8 mouse cellular contexts compared by ENCODE assay signal in the genomic region with DNA sequence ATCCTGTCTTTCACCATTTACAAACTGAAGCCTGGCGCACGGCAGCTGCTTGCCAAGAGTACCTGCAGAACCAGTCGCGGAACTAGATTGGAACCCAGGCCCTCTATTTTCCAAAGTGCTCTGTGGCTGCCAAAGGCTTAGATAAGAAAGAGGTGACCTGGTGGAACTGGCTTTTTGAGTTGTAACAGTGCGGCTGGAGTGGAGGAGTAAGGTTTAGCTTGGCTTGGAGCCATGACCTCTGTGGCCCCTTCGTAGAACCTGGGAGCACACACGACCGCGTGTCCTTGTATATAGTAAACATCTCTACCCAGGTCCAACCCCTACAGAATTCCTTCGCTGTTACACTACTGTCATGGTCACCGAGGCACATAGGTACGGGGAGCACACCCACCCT. TPM values are rescaled to one million over a fixed set of nuclear protein-coding genes. Genes with fewer than 3 reads are reported as not detected.
A peak's percentile ranks its signal among the peaks of the same experiment; 100 is the strongest.
DNase-seq lines count a peak whose midpoint lies in the region; ATAC-seq and TF ChIP-seq lines count a peak whose summit lies in the region.

No protein-coding gene starts in this region.

- no peaks in the 10 kb centered on the region for H3K36me3 ChIP-seq in embryonic facial prominence, embryonic 10.5 days (replicated peaks)
- H3K36me3 ChIP-seq in hindbrain, postnatal 0 days (ENCODE audit: insufficient read depth, low read length), result no peaks in the 10 kb centered on the region
- H3K36me3 ChIP-seq in liver, postnatal 0 days (replicated peaks; ENCODE audit: insufficient read depth, low read length), result no peaks in the 10 kb centered on the region
- H3K36me3 ChIP-seq in small intestine, adult 2 months (ENCODE audit: control insufficient read depth, insufficient read depth, low read length), result no peaks in the 10 kb centered on the region

- peaks cover 21% of the 10 kb centered on the region for H3K27me3 ChIP-seq in embryonic facial prominence, embryonic 10.5 days (replicated peaks; ENCODE audit: low read depth, poor library complexity, severe bottlenecking)
- no peaks in the 10 kb centered on the region for H3K27me3 ChIP-seq in hindbrain, postnatal 0 days (ENCODE audit: insufficient read depth, low read length)
- H3K27me3 ChIP-seq in liver, postnatal 0 days (ENCODE audit: insufficient read depth, low read length), result peaks cover 21% of the 10 kb centered on the region
- H3K27me3 ChIP-seq in small intestine, adult 2 months (ENCODE audit: control insufficient read depth, insufficient read depth, low read length), result peaks cover 11% of the 10 kb centered on the region

- TF ChIP-seq EP300 in liver, postnatal 0 days (IDR thresholded peaks at IDR 0.05; ENCODE audit: low read depth), result no peak

- H3K4me1 ChIP-seq in embryonic facial prominence, embryonic 10.5 days, result peaks cover 59% of the 10 kb centered on the region
- H3K4me1 ChIP-seq in hindbrain, postnatal 0 days (ENCODE audit: insufficient read depth, low read length), result peaks cover 21% of the 10 kb centered on the region
- H3K4me1 ChIP-seq in liver, postnatal 0 days (ENCODE audit: insufficient read depth), result peaks cover 17% of the 10 kb centered on the region
- peaks cover 8% of the 10 kb centered on the region for H3K4me1 ChIP-seq in small intestine, adult 2 months (ENCODE audit: control insufficient read depth, insufficient read depth, insufficient read length, low read length)

- no peaks in the 10 kb centered on the region for H3K9me3 ChIP-seq in embryonic facial prominence, embryonic 10.5 days
- H3K9me3 ChIP-seq in hindbrain, postnatal 0 days (ENCODE audit: low read length), result no peaks in the 10 kb centered on the region
- no peaks in the 10 kb centered on the region for H3K9me3 ChIP-seq in liver, postnatal 0 days (ENCODE audit: low read length)

- no peak for TF ChIP-seq CTCF in hindbrain, postnatal 0 days (IDR thresholded peaks at IDR 0.05; ENCODE audit: low read depth)
- no peak for TF ChIP-seq CTCF in liver, postnatal 0 days (IDR thresholded peaks at IDR 0.05; ENCODE audit: low read depth)
- no peak for TF ChIP-seq CTCF in small intestine, adult 2 months (IDR thresholded peaks at IDR 0.05; ENCODE audit: extremely low read depth, insufficient read length, insufficient replicate concordance, low read depth, low read length)

- DNase-seq in heart, adult 9 months (ENCODE audit: low spot score in 2 of 2), result peak; percentile 23 to 28
- no peak for DNase-seq in heart, adult 11 months
- DNase-seq in embryonic facial prominence, embryonic 10.5 days (ENCODE audit: low spot score), result no peak
- DNase-seq in hindbrain, postnatal 0 days (ENCODE audit: low spot score), result no peak
- peak; percentile 56 for DNase-seq in liver, postnatal 0 days
- no peak for DNase-seq in spleen, postnatal 14 days (ENCODE audit: low spot score in 2 of 2)
- no peak for DNase-seq in gastrocnemius, postnatal 4 days (ENCODE audit: low spot score in 2 of 2)

- WGBS in embryonic facial prominence, embryonic 10.5 days, result 27% methylated on average over 12 of the region's 12 CpGs
- WGBS in hindbrain, postnatal 0 days, result 23% methylated on average over 12 of the region's 12 CpGs
- 28% methylated on average over 12 of the region's 12 CpGs for WGBS in liver, postnatal 0 days (ENCODE audit: insufficient replicate concordance)
- WGBS in small intestine, adult 2 months, result 15% methylated on average over 12 of the region's 12 CpGs

- peak overlapping the region; percentile 86 for H3K27ac ChIP-seq in embryonic facial prominence, embryonic 10.5 days (replicated peaks)
- peak overlapping the region; percentile 82 for H3K27ac ChIP-seq in hindbrain, postnatal 0 days
- H3K27ac ChIP-seq in liver, postnatal 0 days (ENCODE audit: low read depth), result peak overlapping the region; percentile 75
- H3K27ac ChIP-seq in small intestine, adult 2 months (ENCODE audit: insufficient read depth, low read depth, low read length), result no peak overlapping the region

- peak overlapping the region; percentile 86 for H3K4me2 ChIP-seq in hindbrain, postnatal 0 days (ENCODE audit: low read depth, low read length)
- H3K4me2 ChIP-seq in liver, postnatal 0 days (ENCODE audit: low read depth, low read length), result peak overlapping the region; percentile 92

- H3K9ac ChIP-seq in hindbrain, postnatal 0 days (replicated peaks; ENCODE audit: low read length), result peak overlapping the region; percentile 84
- H3K9ac ChIP-seq in liver, postnatal 0 days (replicated peaks), result peak overlapping the region; percentile 66

- H3K4me3 ChIP-seq in embryonic facial prominence, embryonic 10.5 days, result peak overlapping the region; percentile 81
- peak overlapping the region; percentile 62 for H3K4me3 ChIP-seq in hindbrain, postnatal 0 days (ENCODE audit: low read length)
- H3K4me3 ChIP-seq in liver, postnatal 0 days (ENCODE audit: low read depth, low read length), result peak overlapping the region; percentile 49
- H3K4me3 ChIP-seq in small intestine, adult 2 months (ENCODE audit: low read depth, low read length), result peak overlapping the region; percentile 67

- ATAC-seq in hindbrain, postnatal 0 days, result peak; percentile 30
- peak; percentile 71 for ATAC-seq in liver, postnatal 0 days

- TF ChIP-seq POLR2A in small intestine, adult 2 months (IDR thresholded peaks at IDR 0.05; ENCODE audit: low read depth, low read length), result no peak

RNA-seq across cellular contexts. Expression of a gene that starts 54.2 kb away (rescaled TPM):
- 1.2 and 1.6 TPM in 2 replicates for polyA plus RNA-seq in embryonic facial prominence, embryonic 10.5 days (2016; fragmentation: Nextera tagmentation; extraction: Ambion mirVana)
- 228 and 259 TPM in 2 replicates for total RNA-seq in hindbrain, postnatal 0 days (2014; rRNA removed)
- polyA plus RNA-seq in hindbrain, postnatal 0 days (2015; fragmentation: Nextera tagmentation; extraction: Ambion mirVana), result 10.7 and 11.2 TPM in 2 replicates
- polyA plus RNA-seq in liver, postnatal 0 days (2015; fragmentation: Nextera tagmentation; extraction: Ambion mirVana), result 0.49 and 0.51 TPM in 2 replicates
- polyA plus RNA-seq in small intestine, adult 2 months (2012; rRNA removed), result 11.8 and 14.0 TPM in 2 replicates
- total RNA-seq in gastrocnemius, postnatal 4 days (2021), result 10 to 100 TPM; 27.9 to 30.1 TPM

Comparison
In these comparisons a context has a peak if more than half of its experiments do, and no peak if none do; other contexts are left out.
1. DNase-seq: peak in heart, adult 9 months (2 of 2) and liver, postnatal 0 days (single experiment); none in heart, adult 11 months (single experiment), embryonic facial prominence, embryonic 10.5 days (single experiment), hindbrain, postnatal 0 days (single experiment), spleen, postnatal 14 days (0 of 2) and gastrocnemius, postnatal 4 days (0 of 2).
2. Peak in every context shown above with its lines, with median percentiles within 50 percentile points of each other: H3K4me3 ChIP-seq.